Mouse (Mus musculus): ENCODE data around the gene Fgfr1op.

- TF ChIP-seq POLR2A (IDR thresholded peaks at IDR 0.05; ENCODE audit: low read depth, low read length) (no peak), CTCF (conservative IDR thresholded peaks at IDR 0.05; ENCODE audit: insufficient read depth, insufficient read length, low read depth, low read length) (no peak)
These were observed 34.0 kb downstream of the Fgfr1op start for GRCm38 (mm10) chr17:8199067-8199935.
